Mouse (Mus musculus) urinary bladder, postnatal 25 days (tissue): Measurements from ENCODE around the gene Tekt5.

ENCODE experiments used
- DNase-seq: peaks from one replicate; pipeline ENCODE4 v3.0.0; 2022; ENCODE audit warnings: low spot score

Gene Tekt5

DNA sequence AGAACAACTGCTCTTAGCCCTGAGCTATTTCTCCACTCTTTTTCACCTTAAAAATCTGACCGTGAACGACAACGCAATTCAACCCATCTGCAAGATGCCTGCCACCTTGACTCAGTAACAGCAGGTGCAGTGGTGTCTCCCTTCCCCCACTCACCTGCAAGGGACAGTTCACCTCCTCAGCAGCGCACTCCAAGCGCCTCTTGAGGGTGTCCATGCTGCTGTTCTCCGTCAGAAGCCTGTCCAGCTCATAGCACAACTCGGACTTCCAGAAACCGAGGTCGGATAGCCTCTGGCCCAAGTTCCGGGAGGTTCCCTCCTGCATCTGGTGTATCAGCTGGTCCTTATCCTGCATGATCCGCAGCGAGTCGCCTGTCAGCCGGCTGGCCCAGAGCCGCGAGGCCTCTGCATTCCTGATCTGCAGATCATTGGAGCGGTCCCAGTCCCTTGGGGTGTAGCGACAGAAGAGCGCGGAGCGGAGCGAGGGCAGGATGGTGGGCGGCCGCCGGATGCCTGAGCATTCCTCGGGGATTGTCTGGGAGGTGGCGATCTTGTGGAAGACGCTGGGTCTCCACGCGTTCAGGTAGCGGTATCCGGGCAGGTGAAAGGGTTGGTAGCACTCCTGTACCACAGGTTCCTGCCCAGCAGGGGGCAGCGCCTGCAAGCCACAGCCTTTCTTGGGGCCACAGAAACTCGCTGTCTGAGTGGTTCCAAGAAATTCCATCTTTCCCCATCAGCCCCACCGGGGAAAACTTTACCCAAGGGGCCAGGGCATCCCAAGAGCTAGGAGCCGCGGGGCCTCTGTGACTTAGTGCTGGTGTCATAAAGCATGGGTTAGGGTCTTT lies at the start of gene Tekt5:
TSS of gene Tekt5 (minus strand) at position 792 of the 842 bp plus-strand sequence.
- DNase-seq = peak; percentile 57

- DNase-seq = no peak
These were observed 48.4 kb upstream of the Tekt5 start for GRCm38 (mm10) chr16:10443723-10444122.

- DNase-seq = no peak
These were observed 46.5 kb upstream of the Tekt5 start for GRCm38 (mm10) chr16:10441761-10442160.

DNA sequence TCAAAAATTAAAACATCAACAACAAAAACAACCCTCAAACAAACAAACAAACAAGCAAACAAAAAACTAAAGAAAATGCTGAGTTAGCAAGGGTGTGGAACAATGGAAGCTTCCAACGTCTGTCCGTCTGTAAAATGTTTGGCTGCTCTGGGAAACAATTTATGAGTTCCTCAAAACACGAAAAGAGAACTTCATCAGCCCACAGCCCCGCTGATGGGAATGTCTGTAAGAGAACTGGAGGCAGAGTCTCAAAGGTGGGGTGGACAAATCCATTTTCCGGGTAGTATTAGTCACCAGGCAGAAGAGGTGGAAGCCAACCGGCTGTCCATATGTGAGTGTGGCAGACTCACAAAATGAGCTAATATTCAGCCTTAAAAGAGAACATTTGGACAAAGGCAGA lies 46.0 kb upstream of the Tekt5 start:
- no peak for DNase-seq

GRCm38 (mm10) chr16:10438055-10438454 lies 42.8 kb upstream of the Tekt5 start:
- no peak for DNase-seq

- no peak for DNase-seq
These were observed 40.9 kb upstream of the Tekt5 start for GRCm38 (mm10) chr16:10436166-10436565.

GRCm38 (mm10) chr16:10433344-10433743 lies 38.1 kb upstream of the Tekt5 start:
- DNase-seq = no peak

DNA sequence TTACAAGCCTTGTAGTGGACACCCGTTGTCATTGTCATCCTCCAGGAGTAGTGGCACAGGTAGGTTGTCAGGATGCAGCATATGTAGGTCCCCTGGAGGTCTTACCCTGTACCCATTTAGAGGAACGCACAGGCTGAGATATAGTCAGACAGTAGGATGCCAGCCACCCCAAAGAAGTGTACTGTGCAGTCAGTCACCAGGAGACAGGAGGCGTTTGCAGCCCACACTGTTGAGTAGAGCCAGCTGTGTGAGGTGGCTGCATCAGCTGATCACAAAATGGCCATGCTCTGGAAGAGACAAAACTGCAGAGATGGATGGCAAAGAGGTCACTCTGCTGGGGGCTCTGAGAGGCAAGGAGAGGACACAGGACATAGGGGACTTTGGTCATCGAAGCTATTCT lies 37.1 kb upstream of the Tekt5 start:
- no peak for DNase-seq

- DNase-seq = no peak
These were observed 36.6 kb upstream of the Tekt5 start for GRCm38 (mm10) chr16:10431911-10432310.

GRCm38 (mm10) chr16:10420447-10421054 lies 25.3 kb upstream of the Tekt5 start:
- no peak for DNase-seq

- DNase-seq = no peak
These were observed 22.5 kb upstream of the Tekt5 start for GRCm38 (mm10) chr16:10417723-10418259.

GRCm38 (mm10) chr16:10416866-10417265 lies 21.6 kb upstream of the Tekt5 start:
- no peak for DNase-seq

GRCm38 (mm10) chr16:10415976-10416375 lies 20.7 kb upstream of the Tekt5 start:
- no peak for DNase-seq

DNA sequence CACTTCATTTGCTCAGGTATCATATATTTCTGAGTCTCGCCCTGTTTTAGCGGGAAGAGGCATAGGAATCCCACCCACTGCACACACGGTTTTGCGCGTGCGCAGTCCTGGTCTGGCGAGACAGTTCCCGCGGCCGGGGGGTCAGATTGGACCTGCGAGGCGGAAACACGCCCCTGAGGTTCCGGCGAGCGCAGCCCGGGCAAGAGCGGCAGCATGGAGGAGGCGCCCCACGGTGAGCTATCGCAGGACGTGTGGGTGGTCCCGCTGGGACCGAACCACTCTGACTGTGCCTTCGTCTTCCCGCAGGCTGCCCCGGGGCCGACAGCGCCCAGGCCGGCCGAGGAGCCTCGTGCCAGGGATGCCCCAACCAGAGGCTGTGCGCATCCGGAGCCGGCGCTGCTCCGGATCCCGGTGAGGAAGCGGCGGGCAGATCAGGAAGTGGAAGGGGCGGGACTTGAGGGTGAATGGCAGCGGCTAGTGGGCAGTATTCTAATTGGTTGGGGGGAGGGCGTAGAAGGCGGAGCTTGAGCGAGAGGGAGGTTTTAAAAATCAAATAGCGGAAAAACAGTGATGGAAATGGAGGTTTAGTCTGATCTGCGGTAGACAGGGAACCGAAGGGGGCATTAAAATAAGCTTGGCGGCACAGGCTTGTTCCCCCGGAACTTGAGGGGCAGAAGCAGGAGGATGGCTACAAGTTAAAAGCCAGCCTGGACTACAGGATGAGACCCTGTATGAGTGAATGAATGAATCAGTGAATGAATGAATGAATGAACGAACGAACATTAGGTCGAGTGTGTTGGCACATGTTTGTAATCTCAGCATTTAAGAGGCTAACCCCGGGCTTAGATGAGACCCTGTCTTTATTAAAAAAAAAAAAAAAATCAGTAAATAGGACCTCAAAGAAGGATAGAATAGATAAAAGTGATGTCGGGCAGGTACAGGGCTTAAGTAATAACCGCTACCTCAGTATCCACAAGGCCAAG lies 16.8 kb upstream of the Tekt5 start, which contains the start of gene Nubp1:
TSS of gene Nubp1 (plus strand) at position 185 of the 983 bp plus-strand sequence.
- DNase-seq = peak; percentile 92

DNA sequence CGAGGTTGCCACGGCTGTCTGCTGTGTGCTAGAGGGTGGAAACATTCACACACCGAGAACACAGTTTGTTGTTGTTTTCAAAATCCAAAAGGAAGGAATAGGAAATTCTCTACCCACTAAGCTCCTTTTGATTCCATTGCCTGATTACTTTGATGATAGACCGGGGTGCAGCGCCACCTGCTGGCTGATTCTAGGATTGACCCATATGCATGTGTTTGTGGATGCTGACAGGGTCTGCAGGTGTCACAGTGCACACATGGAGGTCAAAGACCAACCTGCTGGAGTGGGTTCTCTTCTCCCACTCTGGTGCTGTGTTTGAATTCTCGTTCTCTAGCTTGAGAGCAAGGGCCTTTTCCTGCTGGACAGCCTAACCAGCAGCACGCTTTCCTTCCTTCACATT lies 3.9 kb upstream of the Tekt5 start:
- DNase-seq = peak; percentile 85

DNA sequence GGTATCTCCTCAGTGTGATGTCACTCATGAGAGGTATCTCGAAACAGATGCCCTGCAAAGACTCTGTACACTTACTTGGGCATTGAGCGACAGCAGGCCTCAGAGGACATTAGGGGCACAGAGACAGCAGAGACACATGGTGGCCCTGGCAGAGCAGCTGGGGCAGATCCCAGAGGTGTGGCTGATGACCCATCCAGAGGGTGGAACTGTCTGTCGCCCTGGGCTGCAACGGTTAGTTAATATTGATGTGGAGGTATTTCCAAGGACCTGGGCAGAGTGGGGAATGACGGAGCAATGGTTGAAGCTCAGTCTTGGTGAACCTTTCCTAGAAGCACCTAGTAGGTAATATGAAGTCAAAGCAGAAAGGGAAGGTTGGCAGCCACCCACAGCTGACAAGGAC lies 3.5 kb upstream of the Tekt5 start:
- no peak for DNase-seq

- DNase-seq = no peak
These were observed 2.7 kb downstream of the Tekt5 start for GRCm38 (mm10) chr16:10392587-10392986.

- DNase-seq = no peak
These were observed 6.5 kb downstream of the Tekt5 start for GRCm38 (mm10) chr16:10388634-10389365.

- peak; percentile 39 for DNase-seq
These were observed 10.0 kb downstream of the Tekt5 start for GRCm38 (mm10) chr16:10385261-10385660.

DNA sequence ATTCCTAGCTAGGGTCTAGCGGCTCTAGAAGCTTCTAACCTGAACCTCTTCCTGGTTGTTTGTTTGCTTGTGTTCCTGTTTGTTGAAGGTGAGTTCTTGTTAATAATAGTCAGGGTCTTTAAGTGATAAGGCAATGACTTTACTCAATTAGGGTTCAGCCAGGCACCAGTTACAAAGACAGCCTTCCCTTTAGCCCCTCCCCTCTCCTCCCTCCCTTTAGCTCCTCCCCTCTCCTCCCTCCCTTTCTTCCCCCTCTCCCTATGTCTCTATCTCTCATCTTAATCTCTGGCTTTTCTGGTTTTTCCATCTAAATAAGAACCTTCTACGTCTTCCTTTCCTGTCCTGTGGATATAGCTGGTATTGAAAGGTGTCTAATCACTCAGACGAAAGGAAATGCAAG lies 10.7 kb downstream of the Tekt5 start:
- DNase-seq = no peak

DNA sequence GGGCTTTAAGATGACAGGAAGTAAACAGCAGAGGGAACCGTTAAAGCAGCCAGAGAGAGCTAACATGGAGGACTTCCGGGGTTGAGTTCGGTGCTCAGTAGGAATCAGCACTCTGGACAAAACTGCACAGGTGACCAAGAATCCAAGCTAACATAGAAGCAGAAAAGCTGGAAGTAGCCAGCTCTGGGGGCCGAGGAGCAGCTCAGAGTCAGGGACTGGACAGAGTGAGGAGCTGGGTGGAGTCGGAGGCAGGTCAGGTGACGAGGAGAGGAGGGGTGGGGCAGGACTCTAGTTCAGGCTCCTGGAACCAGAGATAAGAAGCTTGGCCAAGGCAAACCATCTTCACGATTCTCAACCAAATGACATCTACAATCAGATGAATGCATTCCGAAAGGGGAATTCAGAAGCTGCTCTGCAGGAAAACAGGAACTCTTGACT lies 11.2 kb downstream of the Tekt5 start:
- DNase-seq = no peak
